Comparison of ENCODE assay signal across 9 mouse cellular contexts in genomic region chr13:51413461-51413860, GRCm38 (mm10). TPM values are rescaled to one million over a fixed set of nuclear protein-coding genes. Genes with fewer than 3 reads are reported as not detected.
DNase-seq lines count a peak whose midpoint lies in the region; ATAC-seq lines count a peak whose summit lies in the region.
"Had no signal": no experiment of that assay in that cellular context is flagged by ENCODE, and none has a peak within 500 bp of the region (broad histone marks: within the 10 kb centered on the region; RNA-seq: fewer than 3 reads in every experiment).

No protein-coding gene starts in this region.

- 58% methylated on average over 3 of the region's 3 CpGs for WGBS in kidney, embryonic 16.5 days
- WGBS in limb, embryonic 13.5 days = 69% methylated on average over 3 of the region's 3 CpGs

- ATAC-seq in kidney, embryonic 16.5 days (ENCODE audit: low FRiP score, low TSS enrichment) = no peak
- ATAC-seq in limb, embryonic 13.5 days (ENCODE audit: low FRiP score, low read depth) = no peak

- peak; percentile 27 for DNase-seq in kidney, adult 18-20 months
- DNase-seq in A20 (ENCODE audit: low read depth, low spot score) = peak; percentile 55
- peak; percentile 31 for DNase-seq in MN1 (ENCODE audit: low spot score)
- no peak for DNase-seq in cerebellum, adult 18-20 months
- DNase-seq in yolk sac, embryonic 10.5 days (ENCODE audit: low spot score) = no peak
- DNase-seq in layer of hippocampus, adult 11-12 months (ENCODE audit: low spot score) = no peak

- no peaks in the 10 kb centered on the region; the same call in 1 of the 2 replicates for H3K9me3 ChIP-seq in kidney, embryonic 16.5 days (ENCODE audit: low read length)
- H3K9me3 ChIP-seq in limb, embryonic 13.5 days = peaks cover 13% of the 10 kb centered on the region
- H3K9me3 ChIP-seq: midbrain, embryonic 12.5 days had no signal

- H3K27me3 ChIP-seq in kidney, embryonic 16.5 days (ENCODE audit: insufficient read depth, low read length) = peaks cover 3% of the 10 kb centered on the region; the same call in 1 of the 2 replicates
- no peaks in the 10 kb centered on the region for H3K27me3 ChIP-seq in limb, embryonic 13.5 days

- peaks cover 26% of the 10 kb centered on the region for H3K4me1 ChIP-seq in kidney, embryonic 16.5 days (ENCODE audit: insufficient read depth, low read length)
- peaks cover 69% of the 10 kb centered on the region for H3K4me1 ChIP-seq in limb, embryonic 13.5 days

- H3K27ac ChIP-seq in kidney, embryonic 16.5 days (ENCODE audit: low read length) = no peak overlapping the region
- no peak overlapping the region for H3K27ac ChIP-seq in limb, embryonic 13.5 days
- H3K27ac ChIP-seq: midbrain, embryonic 12.5 days had no signal

- no peak overlapping the region for H3K9ac ChIP-seq in kidney, embryonic 16.5 days (replicated peaks; ENCODE audit: low read length)
- no peak overlapping the region for H3K9ac ChIP-seq in limb, embryonic 13.5 days
- H3K9ac ChIP-seq: midbrain, embryonic 12.5 days had no signal

- H3K4me3 ChIP-seq in kidney, embryonic 16.5 days (ENCODE audit: low read length) = no peak overlapping the region
- H3K4me3 ChIP-seq in limb, embryonic 13.5 days = no peak overlapping the region
- H3K4me3 ChIP-seq: midbrain, embryonic 12.5 days had no signal

- H3K4me2 ChIP-seq in kidney, embryonic 16.5 days (replicated peaks; ENCODE audit: low read depth, low read length) = no peak overlapping the region
- peak overlapping the region; percentile 87 for H3K4me2 ChIP-seq in limb, embryonic 13.5 days (replicated peaks)
- H3K4me2 ChIP-seq: midbrain, embryonic 12.5 days had no signal

- H3K36me3 ChIP-seq in kidney, embryonic 16.5 days (ENCODE audit: insufficient read depth, low read length) = peaks cover 9% of the 10 kb centered on the region; the same call in 1 of the 2 replicates
- peaks cover 47% of the 10 kb centered on the region for H3K36me3 ChIP-seq in limb, embryonic 13.5 days

RNA-seq across cellular contexts. Expression of gene S1pr3, which starts 5.0 kb away (rescaled TPM):
- polyA plus RNA-seq in kidney, embryonic 16.5 days (2015; fragmentation: Nextera tagmentation; extraction: Ambion mirVana) = 59.8 and 61.8 TPM in 2 replicates
- 145 and 161 TPM in 2 replicates for polyA plus RNA-seq in limb, embryonic 13.5 days (2015; fragmentation: Nextera tagmentation; extraction: Ambion mirVana)

Comparison
In these comparisons a context has a peak if more than half of its experiments do, and no peak if none do; other contexts are left out.
1. DNase-seq: peak in kidney, adult 18-20 months (single experiment), A20 (single experiment) and MN1 (single experiment); none in cerebellum, adult 18-20 months (0 of 2), yolk sac, embryonic 10.5 days (single experiment) and layer of hippocampus, adult 11-12 months (single experiment).